Mouse (Mus musculus) forebrain, embryonic 15.5 days (tissue): ENCODE results near the gene Kcnj2. TPM values are rescaled to one million over a fixed set of nuclear protein-coding genes. Genes with fewer than 3 reads are reported as not detected.

Experiments used
- ATAC-seq: fragments of 200-750 bp; cut with Nextera tagmentation; replicated peaks from 2 replicates; pipeline ENCODE4 v1.8.0; 2017; ENCODE audit warnings: mild to moderate bottlenecking, moderate TSS enrichment, moderate library complexity
- H3K27ac ChIP-seq: fragments of 300-500 bp; sonication (generic); replicated peaks from 2 replicates; pipeline ENCODE4 v1.5.1; 2015; ENCODE audit warnings: mild to moderate bottlenecking, inconsistent platforms
- H3K27me3 ChIP-seq: fragments of 300-500 bp; sonication (generic); 2 replicates; pipeline ENCODE4 v1.6.1; 2015; ENCODE audit warnings: inconsistent platforms
- H3K36me3 ChIP-seq: fragments of 300-500 bp; sonication (generic); 2 replicates; pipeline ENCODE4 v1.6.1; 2015; ENCODE audit warnings: mild to moderate bottlenecking, inconsistent platforms
- H3K4me1 ChIP-seq: fragments of 300-500 bp; sonication (generic); 2 replicates; pipeline ENCODE4 v1.6.1; 2015; ENCODE audit warnings: inconsistent platforms
- H3K4me2 ChIP-seq: fragments of 300-500 bp; sonication (generic); replicated peaks from 2 replicates; pipeline ENCODE4 v1.6.1; 2015; ENCODE audit warnings: mild to moderate bottlenecking, inconsistent platforms
- H3K4me3 ChIP-seq: fragments of 300-500 bp; sonication (generic); 2 replicates; pipeline ENCODE4 v1.5.1; 2015; ENCODE audit warnings: mild to moderate bottlenecking, inconsistent platforms
- H3K9ac ChIP-seq: fragments of 300-500 bp; sonication (generic); replicated peaks from 2 replicates; pipeline ENCODE4 v1.6.1; 2015; ENCODE audit warnings: mild to moderate bottlenecking, inconsistent platforms
- H3K9me3 ChIP-seq: fragments of 300-500 bp; sonication (generic); 2 replicates; pipeline ENCODE4 v1.6.1; 2016; ENCODE audit warnings: inconsistent platforms
- WGBS: fragments of 180-500 bp; shearing (Covaris S2); methylation state at CpG from one replicate; pipeline ENCODE4 v1.1.7; 2015; ENCODE audit warnings: mixed read lengths; 5-methylcytosine and 5-hydroxymethylcytosine counted together
- polyA plus RNA-seq: library from polyadenylated mRNA; unstranded; fragments of >200 nt; fragmentation: Nextera tagmentation; extraction: Ambion mirVana; gene quantifications from 2 replicates; pipeline ENCODE4 v1.2.1, GENCODE M21; 2015

Gene Kcnj2
- polyA plus RNA-seq, 1 experiment from 2014 or later: 1.3 TPM

GRCm38 (mm10) chr11:111100131-111100530, 34.2 kb downstream of the Kcnj2 start:
- no peaks in the 10 kb centered on the region for H3K27me3 ChIP-seq
- H3K36me3 ChIP-seq: no peaks in the 10 kb centered on the region
- no peaks in the 10 kb centered on the region for H3K9me3 ChIP-seq
- no peak overlapping the region for H3K4me3 ChIP-seq
- ATAC-seq: no peak
- 79% methylated on average over 2 of the region's 2 CpGs for WGBS
- no peak overlapping the region for H3K4me2 ChIP-seq
- H3K9ac ChIP-seq: no peak overlapping the region
- H3K4me1 ChIP-seq: no peaks in the 10 kb centered on the region
- no peak overlapping the region for H3K27ac ChIP-seq

- no peaks in the 10 kb centered on the region for H3K36me3 ChIP-seq
- WGBS: 84% methylated on average over 4 of the region's 4 CpGs
- no peaks in the 10 kb centered on the region for H3K4me1 ChIP-seq
- H3K9me3 ChIP-seq: no peaks in the 10 kb centered on the region
- H3K9ac ChIP-seq: no peak overlapping the region
- H3K4me2 ChIP-seq: no peak overlapping the region
- H3K27ac ChIP-seq: no peak overlapping the region
- no peaks in the 10 kb centered on the region for H3K27me3 ChIP-seq
- no peak for ATAC-seq
- no peak overlapping the region for H3K4me3 ChIP-seq
These were observed 34.7 kb downstream of the Kcnj2 start for GRCm38 (mm10) chr11:111100651-111101050.

GRCm38 (mm10) chr11:111101620-111102176, 35.7 kb downstream of the Kcnj2 start:
- WGBS: 86% methylated on average over 9 of the region's 9 CpGs

DNA sequence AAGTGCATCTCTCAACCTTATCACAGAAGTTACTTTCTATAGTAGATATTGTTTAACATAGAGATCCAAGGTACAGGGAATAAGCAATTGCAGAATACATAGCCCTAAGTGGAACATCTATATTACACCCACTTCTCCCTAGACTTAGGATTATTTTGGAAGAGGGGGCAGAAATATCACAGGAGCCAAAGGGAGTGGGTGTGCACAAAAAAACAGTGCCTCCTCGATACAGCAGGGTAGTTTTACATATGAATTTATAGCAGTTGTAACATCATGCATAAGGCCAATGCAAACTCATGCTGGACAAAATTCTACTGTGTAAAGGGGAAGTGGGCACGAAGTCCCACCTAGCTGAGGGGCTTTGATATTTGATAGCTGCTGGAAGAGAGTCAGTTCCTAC, 38.5 kb downstream of the Kcnj2 start:
- Histone ChIP-seq H3K36me3 (no peaks in the 10 kb centered on the region), H3K27me3 (no peaks in the 10 kb centered on the region), H3K9ac (no peak overlapping the region), H3K4me2 (no peak overlapping the region), H3K27ac (no peak overlapping the region), H3K4me1 (no peaks in the 10 kb centered on the region), H3K9me3 (no peaks in the 10 kb centered on the region), H3K4me3 (no peak overlapping the region)
- ATAC-seq: no peak
- WGBS: 76% methylated on average over 2 of the region's 2 CpGs

More at GRCm38 (mm10) chr11:111101620-111102176, 35.7 kb downstream of the Kcnj2 start:
- H3K4me3 ChIP-seq: no peak overlapping the region
- no peak overlapping the region for H3K9ac ChIP-seq
- H3K27ac ChIP-seq: no peak overlapping the region
- ATAC-seq: no peak
- H3K9me3 ChIP-seq: no peaks in the 10 kb centered on the region
- H3K4me1 ChIP-seq: no peaks in the 10 kb centered on the region
- H3K4me2 ChIP-seq: no peak overlapping the region
- no peaks in the 10 kb centered on the region for H3K36me3 ChIP-seq
- H3K27me3 ChIP-seq: no peaks in the 10 kb centered on the region

DNA sequence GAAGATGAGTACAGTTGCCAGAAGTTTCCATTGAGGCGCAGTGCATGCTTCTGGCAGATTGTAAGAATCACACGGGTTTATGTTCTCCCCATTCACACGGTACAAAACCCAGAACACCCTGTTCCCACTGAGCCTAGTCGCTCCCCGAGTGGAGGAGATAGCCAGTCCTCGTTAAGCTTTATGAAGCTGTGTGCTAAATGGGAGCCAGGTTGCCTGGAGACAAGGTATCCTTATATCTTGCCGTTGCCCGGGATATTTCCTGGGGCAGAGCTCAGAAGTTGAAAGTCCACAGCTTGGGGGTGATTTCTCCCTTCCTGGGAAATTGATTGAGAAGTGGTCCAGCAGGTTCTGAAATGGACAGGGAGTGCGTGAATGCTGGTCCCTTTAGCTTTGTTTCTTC, 42.2 kb downstream of the Kcnj2 start:
- Histone ChIP-seq H3K9ac (no peak overlapping the region), H3K9me3 (no peaks in the 10 kb centered on the region), H3K36me3 (no peaks in the 10 kb centered on the region), H3K27me3 (no peaks in the 10 kb centered on the region), H3K4me1 (no peaks in the 10 kb centered on the region), H3K27ac (no peak overlapping the region), H3K4me2 (no peak overlapping the region), H3K4me3 (no peak overlapping the region)
- 46% methylated on average over 9 of the region's 9 CpGs for WGBS
- no peak for ATAC-seq

DNA sequence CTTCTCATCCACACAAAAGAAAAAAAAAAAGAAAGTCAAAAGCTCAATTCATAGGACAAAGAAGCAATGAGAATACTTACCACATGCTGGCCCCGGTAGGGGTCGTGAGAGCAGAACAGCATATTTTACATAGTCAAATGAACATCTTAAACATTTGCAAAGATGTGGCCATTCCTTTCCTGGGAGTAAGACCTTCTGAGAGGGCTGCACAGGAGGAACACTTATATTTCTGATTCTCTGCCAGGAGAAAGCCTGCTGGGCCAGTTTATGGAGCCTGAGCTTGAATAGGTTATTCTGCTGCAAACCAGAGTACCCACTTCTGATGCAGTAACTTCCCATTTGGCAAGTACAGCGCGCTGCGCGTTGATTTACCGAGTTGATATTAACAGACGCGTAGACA, 55.5 kb downstream of the Kcnj2 start:
- Histone ChIP-seq H3K27ac (no peak overlapping the region), H3K4me3 (no peak overlapping the region), H3K4me2 (no peak overlapping the region), H3K4me1 (no peaks in the 10 kb centered on the region), H3K36me3 (no peaks in the 10 kb centered on the region), H3K9me3 (no peaks in the 10 kb centered on the region), H3K9ac (no peak overlapping the region), H3K27me3 (no peaks in the 10 kb centered on the region)
- 62% methylated on average over 9 of the region's 9 CpGs for WGBS
- no peak for ATAC-seq

GRCm38 (mm10) chr11:111123324-111123723, 57.4 kb downstream of the Kcnj2 start:
- H3K4me1 ChIP-seq: no peaks in the 10 kb centered on the region
- 62% methylated on average over 4 of the region's 4 CpGs for WGBS
- H3K27me3 ChIP-seq: no peaks in the 10 kb centered on the region
- no peaks in the 10 kb centered on the region for H3K36me3 ChIP-seq
- ATAC-seq: no peak
- no peak overlapping the region for H3K9ac ChIP-seq
- no peak overlapping the region for H3K4me2 ChIP-seq
- H3K27ac ChIP-seq: no peak overlapping the region
- no peaks in the 10 kb centered on the region for H3K9me3 ChIP-seq
- H3K4me3 ChIP-seq: no peak overlapping the region

GRCm38 (mm10) chr11:111125963-111126362, 60.0 kb downstream of the Kcnj2 start:
- H3K9ac ChIP-seq: no peak overlapping the region
- H3K4me2 ChIP-seq: no peak overlapping the region
- H3K27ac ChIP-seq: no peak overlapping the region
- H3K36me3 ChIP-seq: no peaks in the 10 kb centered on the region
- H3K9me3 ChIP-seq: no peaks in the 10 kb centered on the region
- no peak overlapping the region for H3K4me3 ChIP-seq
- H3K4me1 ChIP-seq: no peaks in the 10 kb centered on the region
- 95% methylated on average over 5 of the region's 5 CpGs for WGBS
- ATAC-seq: no peak
- H3K27me3 ChIP-seq: no peaks in the 10 kb centered on the region

Other genes starting within 250 kb of the Kcnj2 start
- gene Kcnj16, start 98.1 kb upstream of the Kcnj2 start, polyA plus RNA-seq: 0.13 and 0.40 TPM in 2 replicates